23 mouse cellular contexts compared by ENCODE assay signal in the genomic region with DNA sequence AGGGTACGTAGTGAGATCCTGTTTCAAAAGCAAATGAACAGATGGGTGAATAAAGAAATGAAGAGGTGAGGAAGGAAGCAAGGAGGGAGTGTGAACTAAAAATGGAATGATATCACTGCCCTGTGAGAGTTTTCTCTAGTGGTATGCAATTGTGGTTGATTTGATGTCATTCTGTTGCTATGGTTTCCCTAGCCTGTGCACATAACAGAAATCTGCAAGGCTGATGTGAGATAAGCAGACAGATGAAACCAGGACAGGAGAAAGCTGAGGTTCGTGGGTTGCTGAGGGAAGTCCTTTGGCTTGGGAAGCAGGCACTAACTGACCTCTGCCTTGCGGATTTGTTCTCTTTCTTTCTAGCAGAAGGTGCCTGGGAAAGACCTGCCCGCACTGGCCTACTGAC. TPM values are rescaled to one million over a fixed set of nuclear protein-coding genes. Genes with fewer than 3 reads are reported as not detected.
DNase-seq lines count a peak whose midpoint lies in the region; ATAC-seq and TF ChIP-seq lines count a peak whose summit lies in the region.
"Had no signal": no experiment of that assay in that cellular context is flagged by ENCODE, and none has a peak within 500 bp of the region (broad histone marks: within the 10 kb centered on the region; RNA-seq: fewer than 3 reads in every experiment).

No protein-coding gene starts in this region.

- WGBS in liver, embryonic 12.5 days (ENCODE audit: insufficient replicate concordance) = 54% methylated on average over 4 of the region's 4 CpGs
- 62% methylated on average over 4 of the region's 4 CpGs for WGBS in liver, embryonic 11.5 days

- no peaks in the 10 kb centered on the region for H3K4me1 ChIP-seq in liver, embryonic 12.5 days
- 0 out of 2 replicates have a peak, but pooled peaks cover 2% of the 10 kb centered on the region for H3K4me1 ChIP-seq in liver, embryonic 11.5 days (replicated peaks; ENCODE audit: control insufficient read depth, insufficient read depth, low read length)
- H3K4me1 ChIP-seq in MEL (ENCODE audit: control insufficient read depth in 1 of 2, insufficient read depth in 2 of 2, low read length in 2 of 2) = peaks cover 0 to 2% of the 10 kb centered on the region in 2 experiments; a peak in 1 of 4 replicates

- H3K79me2 ChIP-seq in MEL (ENCODE audit: control insufficient read depth, insufficient read depth, low read length, poor library complexity) = no peaks in the 10 kb centered on the region

- TF ChIP-seq CTCF in MEL (IDR thresholded peaks at IDR 0.05 in 2 of 3, conservative IDR thresholded peaks at IDR 0.05 in 1 of 3; ENCODE audit: control insufficient read depth in 1 of 3, insufficient read depth in 1 of 3, low read depth in 2 of 3, low read length in 3 of 3, poor library complexity in 1 of 3, severe bottlenecking in 1 of 3) = no peak

- 0 out of 2 replicates have a peak overlapping the region, but pooled peaks have one; percentile 71 for H3K4me2 ChIP-seq in liver, embryonic 12.5 days
- H3K4me2 ChIP-seq in liver, embryonic 11.5 days = no peak overlapping the region
- H3K4me2 ChIP-seq: embryonic facial prominence, embryonic 13.5 days; midbrain, embryonic 13.5 days had no signal

- no peak overlapping the region for H3K27ac ChIP-seq in liver, embryonic 12.5 days
- no peak overlapping the region for H3K27ac ChIP-seq in liver, embryonic 11.5 days (ENCODE audit: low read depth, low read length)
- no peak overlapping the region for H3K27ac ChIP-seq in MEL (ENCODE audit: control insufficient read depth, low read depth, low read length)
- H3K27ac ChIP-seq: embryonic facial prominence, embryonic 13.5 days; midbrain, embryonic 13.5 days had no signal

- H3K36me3 ChIP-seq in liver, embryonic 12.5 days = peaks cover 9% of the 10 kb centered on the region
- H3K36me3 ChIP-seq in liver, embryonic 11.5 days (ENCODE audit: control insufficient read depth, insufficient read depth, low read length) = no peaks in the 10 kb centered on the region
- no peaks in the 10 kb centered on the region for H3K36me3 ChIP-seq in MEL (ENCODE audit: control insufficient read depth in 1 of 2, insufficient read depth in 2 of 2, low read length in 2 of 2)
- H3K36me3 ChIP-seq: embryonic facial prominence, embryonic 13.5 days; midbrain, embryonic 13.5 days had no signal

- H3K4me3 ChIP-seq in liver, embryonic 12.5 days = no peak overlapping the region
- no peak overlapping the region for H3K4me3 ChIP-seq in liver, embryonic 11.5 days (ENCODE audit: low read depth, low read length)
- no peak overlapping the region for H3K4me3 ChIP-seq in MEL (ENCODE audit: control insufficient read depth in 1 of 2, insufficient read depth in 1 of 2, low read depth in 2 of 2, low read length in 2 of 2)
- H3K4me3 ChIP-seq: embryonic facial prominence, embryonic 13.5 days; midbrain, embryonic 13.5 days; myocyte had no signal

- ATAC-seq in liver, embryonic 12.5 days = no peak
- ATAC-seq in liver, embryonic 11.5 days (replicated peaks; ENCODE audit: low FRiP score) = no peak
- peak; percentile 36 for ATAC-seq in granulocyte monocyte progenitor cell, adult 5-6 weeks (replicated peaks; ENCODE audit: poor library complexity, severe bottlenecking)
- ATAC-seq in megakaryocyte progenitor cell, adult 5-6 weeks (replicated peaks; ENCODE audit: poor library complexity) = peak; percentile 43; the same call in 1 of the 2 replicates
- ATAC-seq: activated CD4-positive, CD25-positive, alpha-beta regulatory T cell, adult 4 months; inflammation-experienced regulatory T-cells, adult 6 months; midbrain, embryonic 13.5 days had no signal

- TF ChIP-seq RAD21 in MEL (IDR thresholded peaks at IDR 0.05; ENCODE audit: low read depth, low read length) = no peak

- H3K27me3 ChIP-seq in liver, embryonic 12.5 days (replicated peaks) = peaks cover 68% of the 10 kb centered on the region
- H3K27me3 ChIP-seq in liver, embryonic 11.5 days (replicated peaks; ENCODE audit: control insufficient read depth, insufficient read depth, low read length) = peaks cover 58% of the 10 kb centered on the region
- H3K27me3 ChIP-seq in MEL (ENCODE audit: control insufficient read depth in 1 of 2, insufficient read depth in 2 of 2, low read length in 2 of 2) = peaks cover 0 to 9% of the 10 kb centered on the region in 2 experiments; a peak in 3 of 4 replicates

- H3K9me3 ChIP-seq in liver, embryonic 12.5 days (replicated peaks) = no peaks in the 10 kb centered on the region
- no peaks in the 10 kb centered on the region for H3K9me3 ChIP-seq in liver, embryonic 11.5 days (ENCODE audit: control insufficient read depth, low read length)
- H3K9me3 ChIP-seq in MEL (replicated peaks; ENCODE audit: insufficient read depth, low read length) = no peaks in the 10 kb centered on the region
- H3K9me3 ChIP-seq: embryonic facial prominence, embryonic 13.5 days; midbrain, embryonic 13.5 days had no signal

- DNase-seq in liver, embryonic 11.5 days (ENCODE audit: low spot score) = no peak
- DNase-seq in MEL (ENCODE audit: low read depth, low spot score) = peak; percentile 14
- no peak for DNase-seq in right cerebral cortex, postnatal 36 days (ENCODE audit: low spot score in 2 of 2)
- DNase-seq in heart, postnatal 4 days = no peak
- DNase-seq: adrenal gland, postnatal 14 days; cerebellum, adult 18-20 months; gastrocnemius, postnatal 14 days; heart, postnatal 14 days; kidney, adult 8-10 months; kidney, postnatal 36 days; thymus, adult 18-20 months had no signal

- no peak for TF ChIP-seq POLR2A in MEL (IDR thresholded peaks at IDR 0.05; ENCODE audit: control insufficient read depth in 1 of 2, insufficient read depth in 1 of 2, low read depth in 1 of 2, low read length in 2 of 2, poor library complexity in 1 of 2)

- no peak for TF ChIP-seq EP300 in MEL (IDR thresholded peaks at IDR 0.05; ENCODE audit: low read depth in 1 of 2, low read length in 2 of 2)

- no peak overlapping the region for H3K9ac ChIP-seq in liver, embryonic 12.5 days
- H3K9ac ChIP-seq in liver, embryonic 11.5 days (ENCODE audit: low read depth, low read length) = no peak overlapping the region
- no peak overlapping the region for H3K9ac ChIP-seq in MEL (ENCODE audit: control insufficient read depth, low read depth, low read length, poor library complexity, severe bottlenecking)
- H3K9ac ChIP-seq: embryonic facial prominence, embryonic 13.5 days; midbrain, embryonic 13.5 days had no signal

TF ChIP-seq in MEL, 35 proteins besides CTCF, POLR2A, EP300 and RAD21:
- TF ChIP-seq NRF1 (IDR thresholded peaks at IDR 0.05; ENCODE audit: insufficient read depth, low read depth, low read length, poor library complexity, severe bottlenecking) = no peak
- TF ChIP-seq E2F4 (IDR thresholded peaks at IDR 0.05; ENCODE audit: borderline replicate concordance, low read depth, low read length) = no peak
- no peak for TF ChIP-seq SIN3A (IDR thresholded peaks at IDR 0.05; ENCODE audit: low read length)
- TF ChIP-seq MYB (IDR thresholded peaks at IDR 0.05; ENCODE audit: low read depth, low read length) = no peak
- TF ChIP-seq BHLHE40 (IDR thresholded peaks at IDR 0.05; ENCODE audit: borderline replicate concordance, low read depth, low read length) = no peak
- no peak for TF ChIP-seq ZMIZ1 (IDR thresholded peaks at IDR 0.05; ENCODE audit: low read depth, low read length)
- no peak for TF ChIP-seq ZC3H11A (IDR thresholded peaks at IDR 0.05; ENCODE audit: low read depth, low read length)
- no peak for TF ChIP-seq TBP (IDR thresholded peaks at IDR 0.05; ENCODE audit: low read depth, low read length)
TF ChIP-seq in MEL: peak in this region for 0.

RNA-seq across cellular contexts. Expression of gene 2810459M11Rik, which starts 2.6 kb away (rescaled TPM):
- 21.8 and 22.3 TPM in 2 replicates for polyA plus RNA-seq in liver, embryonic 12.5 days (2016; fragmentation: Nextera tagmentation; extraction: Ambion mirVana)
- polyA plus RNA-seq in liver, embryonic 11.5 days (2014; fragmentation: Nextera tagmentation; extraction: Ambion mirVana) = 16.4 and 17.7 TPM in 2 replicates
- total RNA-seq in MEL (2012; rRNA removed) = not detected in 2 replicates
- polyA plus RNA-seq in MEL (2012; ENCODE audit: insufficient read depth in 1 of 2, insufficient read length in 2 of 2, low read depth in 1 of 2, low replicate concordance in 2 of 2, missing spikeins in 1 of 2) = not detected
- total RNA-seq in granulocyte monocyte progenitor cell, adult 5-6 weeks (2014; fragmentation: Nextera tagmentation) = not detected in 2 replicates
- not detected in 2 replicates for total RNA-seq in granulocyte monocyte progenitor cell, adult 5-6 weeks (2017)
- total RNA-seq in megakaryocyte progenitor cell, adult 5-6 weeks (2015) = not detected in 2 replicates
- total RNA-seq in megakaryocyte progenitor cell, adult 5-6 weeks (2017) = not detected in 2 replicates
- not detected for total RNA-seq in heart, postnatal 4 days (2021)
- total RNA-seq: CH12.LX; heart, postnatal 14 days had no signal
- polyA plus RNA-seq: inflammation-experienced regulatory T-cells, adult 6 months; myocyte had no signal

RNA-seq across cellular contexts. Expression of gene Psmd1, which starts 16.0 kb away (rescaled TPM):
- 167 and 168 TPM in 2 replicates for polyA plus RNA-seq in liver, embryonic 12.5 days (2016; fragmentation: Nextera tagmentation; extraction: Ambion mirVana)
- 196 and 223 TPM in 2 replicates for polyA plus RNA-seq in liver, embryonic 11.5 days (2014; fragmentation: Nextera tagmentation; extraction: Ambion mirVana)
- total RNA-seq in MEL (2012; rRNA removed) = 116 and 146 TPM in 2 replicates
- 100 to 1,000 TPM in 1 of 2 experiments, 10 to 100 TPM in 1; 57.9 to 155 TPM for polyA plus RNA-seq in MEL (2012; ENCODE audit: insufficient read depth in 1 of 2, insufficient read length in 2 of 2, low read depth in 1 of 2, low replicate concordance in 2 of 2, missing spikeins in 1 of 2)
- total RNA-seq in granulocyte monocyte progenitor cell, adult 5-6 weeks (2014; fragmentation: Nextera tagmentation) = 88.8 and 122 TPM in 2 replicates
- 160 and 161 TPM in 2 replicates for total RNA-seq in granulocyte monocyte progenitor cell, adult 5-6 weeks (2017)
- 94.8 and 129 TPM in 2 replicates for total RNA-seq in megakaryocyte progenitor cell, adult 5-6 weeks (2015)
- total RNA-seq in megakaryocyte progenitor cell, adult 5-6 weeks (2017) = 156 and 166 TPM in 2 replicates
- 100 to 1,000 TPM; 113 to 118 TPM for total RNA-seq in heart, postnatal 4 days (2021)

RNA-seq across cellular contexts. Expression of gene Spata3, which starts 31.6 kb away (rescaled TPM):
- 0.19 TPM in 1 of 2 replicates, not detected in the other for polyA plus RNA-seq in liver, embryonic 12.5 days (2016; fragmentation: Nextera tagmentation; extraction: Ambion mirVana)
- polyA plus RNA-seq in liver, embryonic 11.5 days (2014; fragmentation: Nextera tagmentation; extraction: Ambion mirVana) = not detected in 2 replicates
- total RNA-seq in MEL (2012; rRNA removed) = not detected in 2 replicates
- not detected for polyA plus RNA-seq in MEL (2012; ENCODE audit: insufficient read depth in 1 of 2, insufficient read length in 2 of 2, low read depth in 1 of 2, low replicate concordance in 2 of 2, missing spikeins in 1 of 2)
- total RNA-seq in granulocyte monocyte progenitor cell, adult 5-6 weeks (2014; fragmentation: Nextera tagmentation) = not detected in 2 replicates
- total RNA-seq in granulocyte monocyte progenitor cell, adult 5-6 weeks (2017) = not detected in 2 replicates
- total RNA-seq in megakaryocyte progenitor cell, adult 5-6 weeks (2015) = not detected in 2 replicates
- total RNA-seq in megakaryocyte progenitor cell, adult 5-6 weeks (2017) = not detected in 2 replicates
- not detected for total RNA-seq in heart, postnatal 4 days (2021)
- total RNA-seq: adrenal gland, postnatal 14 days; CH12.LX; gastrocnemius, postnatal 14 days; heart, postnatal 14 days had no signal
- polyA plus RNA-seq: embryonic facial prominence, embryonic 13.5 days; limb, embryonic 14.5 days; midbrain, embryonic 13.5 days; myocyte; small intestine, adult 2 months; stomach, embryonic 14.5 days had no signal

Comparison
In these comparisons a context has a peak if more than half of its experiments do, and no peak if none do; other contexts are left out.
1. ATAC-seq: peak in granulocyte monocyte progenitor cell, adult 5-6 weeks (single experiment) and megakaryocyte progenitor cell, adult 5-6 weeks (single experiment); none in liver, embryonic 12.5 days (single experiment) and liver, embryonic 11.5 days (single experiment).